Mouse (Mus musculus): ENCODE measurements around the gene Ifnar1. TPM values are rescaled to one million over a fixed set of nuclear protein-coding genes. Genes with fewer than 3 reads are reported as not detected.

Ifnar1 gene
- total and polyA plus RNA-seq, 3 experiments, result 16.2 to 103 (median 72.3) TPM

DNA sequence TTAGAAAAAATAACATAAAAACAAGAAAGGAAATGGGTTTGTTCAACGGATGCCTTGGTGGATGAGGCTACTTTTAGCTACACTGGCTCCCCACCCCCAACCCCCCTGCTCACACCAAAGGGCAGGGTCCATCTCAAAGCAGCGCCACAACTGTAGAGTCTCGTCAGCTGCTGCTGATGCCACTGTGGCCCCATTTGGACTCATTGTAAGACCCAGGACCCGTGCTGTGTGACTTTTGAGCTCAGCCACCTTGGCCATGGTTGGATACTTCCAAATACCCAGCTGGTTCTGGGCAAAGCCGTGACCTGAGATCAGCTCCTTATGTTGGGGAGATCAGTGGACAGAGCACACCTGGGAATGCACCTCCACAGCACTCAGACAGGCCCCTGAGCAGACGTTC, 28.1 kb downstream of the Ifnar1 start:
- Histone ChIP-seq H3K4me3 (ENCODE audit: low read depth, low read length) (no peak overlapping the region), H3K4me1 (ENCODE audit: insufficient read depth, low read depth, low read length) (peaks cover 23% of the 10 kb centered on the region), H3K9me3 (replicated peaks) (no peaks in the 10 kb centered on the region), H3K36me3 (replicated peaks) (peaks cover 21% of the 10 kb centered on the region), H3K27me3 (ENCODE audit: insufficient read depth, low read length) (no peaks in the 10 kb centered on the region)
- DNase-seq (ENCODE audit: low spot score), result no peak
- TF ChIP-seq CTCF (IDR thresholded peaks at IDR 0.05; ENCODE audit: low read depth, low read length) (no peak), POLR2AphosphoS5 (IDR thresholded peaks at IDR 0.05; ENCODE audit: insufficient replicate concordance, low read depth, low read length) (no peak)
- no peak for ATAC-seq (ENCODE audit: extremely low read depth, insufficient number of reproducible peaks, low FRiP score, poor library complexity, severe bottlenecking)

DNA sequence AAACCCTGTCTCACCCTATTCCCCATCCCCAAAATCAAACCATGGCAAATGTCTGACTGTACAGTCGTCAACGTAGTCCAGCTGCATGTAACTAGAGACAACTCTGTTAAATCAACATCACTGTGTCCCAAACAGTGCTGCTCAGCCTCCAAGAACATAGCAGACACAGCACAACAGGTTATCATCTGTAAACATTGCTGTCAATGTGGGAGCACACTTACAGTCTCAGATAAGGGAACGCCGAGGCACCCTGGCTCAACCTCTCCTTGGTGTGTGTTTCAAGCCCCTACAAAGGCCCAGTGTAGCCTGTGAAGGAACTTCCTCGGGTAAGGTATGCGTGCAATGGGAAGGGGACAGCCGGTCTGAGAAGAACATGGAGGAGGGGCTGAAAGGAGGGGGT, 32.0 kb downstream of the Ifnar1 start:
- DNase-seq (ENCODE audit: low spot score) (no peak), ATAC-seq (ENCODE audit: extremely low read depth, insufficient number of reproducible peaks, low FRiP score, poor library complexity, severe bottlenecking) (peak; percentile 1; the same call in 1 of the 2 replicates)
- Histone ChIP-seq H3K4me3 (ENCODE audit: low read depth, low read length) (no peak overlapping the region), H3K4me1 (ENCODE audit: insufficient read depth, low read depth, low read length) (peaks cover 24% of the 10 kb centered on the region), H3K27me3 (ENCODE audit: insufficient read depth, low read length) (peaks cover 2% of the 10 kb centered on the region; the same call in 1 of the 2 replicates), H3K9me3 (replicated peaks) (no peaks in the 10 kb centered on the region), H3K36me3 (replicated peaks) (no peaks in the 10 kb centered on the region)
- no peak for TF ChIP-seq CTCF (IDR thresholded peaks at IDR 0.05; ENCODE audit: low read depth, low read length)
- no peak for TF ChIP-seq TAL1 (conservative IDR thresholded peaks at IDR 0.05; ENCODE audit: low read depth, low read length)
- no peak for TF ChIP-seq GATA1 (IDR thresholded peaks at IDR 0.05; ENCODE audit: borderline replicate concordance, low read length)
- TF ChIP-seq GATA2 (IDR thresholded peaks at IDR 0.05; ENCODE audit: borderline replicate concordance, low read depth, low read length), result no peak
- no peak for TF ChIP-seq POLR2AphosphoS5 (IDR thresholded peaks at IDR 0.05; ENCODE audit: insufficient replicate concordance, low read depth, low read length)

DNA sequence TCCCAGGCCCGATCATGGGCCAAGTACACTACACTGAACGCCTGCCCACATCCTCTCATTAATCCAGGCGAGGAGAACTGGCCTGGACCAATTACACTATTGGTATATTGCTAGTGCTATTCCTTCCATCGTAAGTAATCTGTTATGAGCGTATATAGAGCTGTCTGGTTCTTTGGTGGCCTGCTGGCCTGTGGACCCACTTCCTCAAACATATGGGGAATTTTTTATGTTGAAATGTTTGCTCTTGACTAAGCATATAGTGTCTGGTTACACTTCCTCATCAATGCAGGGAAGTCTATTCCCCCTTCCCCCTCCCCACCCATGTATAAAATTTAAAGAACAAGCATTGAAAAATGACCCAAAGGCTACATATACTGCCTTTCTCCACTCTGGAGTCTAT, 37.0 kb downstream of the Ifnar1 start:
- DNase-seq (ENCODE audit: low spot score) (no peak), ATAC-seq (ENCODE audit: extremely low read depth, insufficient number of reproducible peaks, low FRiP score, poor library complexity, severe bottlenecking) (peak; percentile 58)
- Histone ChIP-seq H3K4me3 (ENCODE audit: low read depth, low read length) (no peak overlapping the region), H3K9me3 (replicated peaks) (peaks cover 5% of the 10 kb centered on the region), H3K36me3 (replicated peaks) (no peaks in the 10 kb centered on the region), H3K4me1 (ENCODE audit: insufficient read depth, low read depth, low read length) (peaks cover 54% of the 10 kb centered on the region), H3K27me3 (ENCODE audit: insufficient read depth, low read length) (peaks cover 2% of the 10 kb centered on the region; the same call in 1 of the 2 replicates)
- no peak for TF ChIP-seq POLR2AphosphoS5 (IDR thresholded peaks at IDR 0.05; ENCODE audit: insufficient replicate concordance, low read depth, low read length)
- TF ChIP-seq GATA2 (IDR thresholded peaks at IDR 0.05; ENCODE audit: borderline replicate concordance, low read depth, low read length), result no peak
- TF ChIP-seq GATA1 (IDR thresholded peaks at IDR 0.05; ENCODE audit: borderline replicate concordance, low read length), result no peak
- no peak for TF ChIP-seq CTCF (IDR thresholded peaks at IDR 0.05; ENCODE audit: low read depth, low read length)
- no peak for TF ChIP-seq TAL1 (conservative IDR thresholded peaks at IDR 0.05; ENCODE audit: low read depth, low read length)

DNA sequence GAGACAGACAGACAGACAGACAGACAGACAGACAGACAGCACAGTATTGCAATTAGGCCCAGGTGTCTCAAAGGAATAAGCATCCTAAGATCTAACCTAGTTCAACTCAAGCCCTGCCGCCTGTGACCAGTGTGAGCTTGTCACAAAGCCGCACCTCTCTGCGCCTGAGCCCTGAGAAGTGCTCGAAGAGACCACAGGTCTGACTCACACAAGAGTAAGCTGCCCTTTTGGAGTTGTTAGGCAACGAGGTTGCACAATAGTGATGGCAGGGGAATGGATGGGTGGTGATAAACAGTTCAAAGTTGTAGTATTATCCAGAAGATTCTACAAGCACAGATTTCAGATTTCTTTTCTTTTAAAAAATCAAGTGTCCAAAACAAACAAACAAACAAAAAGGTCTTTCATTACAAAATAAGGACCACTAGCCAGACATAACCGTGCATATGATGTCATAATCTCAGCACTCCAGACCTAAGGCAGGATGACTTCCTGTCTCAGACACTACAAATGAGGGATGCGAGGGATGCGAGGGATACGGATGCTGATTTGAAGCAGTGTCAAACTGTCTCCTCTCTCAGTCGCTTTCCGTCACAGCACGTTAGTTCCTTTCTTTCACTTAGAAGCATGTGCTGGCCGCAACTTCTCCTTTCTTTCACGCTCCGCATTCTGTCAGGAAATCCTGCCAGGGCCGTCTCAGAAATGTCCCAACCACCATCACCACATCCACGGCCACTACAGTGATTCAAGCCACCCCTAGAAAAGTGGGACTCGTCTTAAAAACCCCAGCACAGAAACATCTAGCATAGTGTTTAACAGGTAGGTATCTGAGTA, 37.7 kb downstream of the Ifnar1 start:
- H3K9me3 ChIP-seq (replicated peaks), result peaks cover 5% of the 10 kb centered on the region
- H3K4me3 ChIP-seq (ENCODE audit: low read depth, low read length), result no peak overlapping the region
- H3K36me3 ChIP-seq (replicated peaks), result no peaks in the 10 kb centered on the region
- H3K27me3 ChIP-seq (ENCODE audit: insufficient read depth, low read length), result peaks cover 2% of the 10 kb centered on the region; the same call in 1 of the 2 replicates
- DNase-seq (ENCODE audit: low spot score) (no peak), ATAC-seq (ENCODE audit: extremely low read depth, insufficient number of reproducible peaks, low FRiP score, poor library complexity, severe bottlenecking) (no peak)
- TF ChIP-seq GATA1 (IDR thresholded peaks at IDR 0.05; ENCODE audit: borderline replicate concordance, low read length) (no peak), TAL1 (conservative IDR thresholded peaks at IDR 0.05; ENCODE audit: low read depth, low read length) (no peak), CTCF (IDR thresholded peaks at IDR 0.05; ENCODE audit: low read depth, low read length) (no peak), GATA2 (IDR thresholded peaks at IDR 0.05; ENCODE audit: borderline replicate concordance, low read depth, low read length) (no peak), POLR2AphosphoS5 (IDR thresholded peaks at IDR 0.05; ENCODE audit: insufficient replicate concordance, low read depth, low read length) (no peak)
- peaks cover 55% of the 10 kb centered on the region for H3K4me1 ChIP-seq (ENCODE audit: insufficient read depth, low read depth, low read length)

DNA sequence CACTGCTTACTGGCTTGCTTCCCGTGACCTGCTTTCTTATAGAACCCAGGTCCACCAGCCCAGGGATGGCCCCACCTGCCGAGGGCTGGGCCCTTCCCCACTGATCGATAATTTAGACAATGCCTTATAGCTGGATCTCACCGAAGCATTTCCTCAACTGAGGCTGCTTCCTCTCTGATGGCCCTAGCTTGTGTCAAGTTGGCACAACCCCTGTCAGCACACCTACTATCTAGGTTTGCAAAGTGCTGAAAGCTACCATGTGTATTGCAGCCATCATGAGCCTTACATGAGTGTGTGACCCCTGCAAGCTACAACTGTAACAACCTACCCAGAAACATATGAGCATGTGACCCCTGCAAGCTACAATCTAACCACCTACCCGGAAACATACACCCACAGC, 39.2 kb downstream of the Ifnar1 start:
- peaks cover 65% of the 10 kb centered on the region for H3K4me1 ChIP-seq (ENCODE audit: insufficient read depth, low read depth, low read length)
- ATAC-seq (ENCODE audit: extremely low read depth, insufficient number of reproducible peaks, low FRiP score, poor library complexity, severe bottlenecking) (no peak), DNase-seq (ENCODE audit: low spot score) (no peak)
- no peak overlapping the region for H3K4me3 ChIP-seq (ENCODE audit: low read depth, low read length)
- no peaks in the 10 kb centered on the region for H3K36me3 ChIP-seq (replicated peaks)
- peaks cover 2% of the 10 kb centered on the region; the same call in 1 of the 2 replicates for H3K27me3 ChIP-seq (ENCODE audit: insufficient read depth, low read length)
- peaks cover 5% of the 10 kb centered on the region for H3K9me3 ChIP-seq (replicated peaks)
- TF ChIP-seq POLR2AphosphoS5 (IDR thresholded peaks at IDR 0.05; ENCODE audit: insufficient replicate concordance, low read depth, low read length) (no peak), TAL1 (conservative IDR thresholded peaks at IDR 0.05; ENCODE audit: low read depth, low read length) (no peak), GATA2 (IDR thresholded peaks at IDR 0.05; ENCODE audit: borderline replicate concordance, low read depth, low read length) (no peak), GATA1 (IDR thresholded peaks at IDR 0.05; ENCODE audit: borderline replicate concordance, low read length) (no peak), CTCF (IDR thresholded peaks at IDR 0.05; ENCODE audit: low read depth, low read length) (no peak)

DNA sequence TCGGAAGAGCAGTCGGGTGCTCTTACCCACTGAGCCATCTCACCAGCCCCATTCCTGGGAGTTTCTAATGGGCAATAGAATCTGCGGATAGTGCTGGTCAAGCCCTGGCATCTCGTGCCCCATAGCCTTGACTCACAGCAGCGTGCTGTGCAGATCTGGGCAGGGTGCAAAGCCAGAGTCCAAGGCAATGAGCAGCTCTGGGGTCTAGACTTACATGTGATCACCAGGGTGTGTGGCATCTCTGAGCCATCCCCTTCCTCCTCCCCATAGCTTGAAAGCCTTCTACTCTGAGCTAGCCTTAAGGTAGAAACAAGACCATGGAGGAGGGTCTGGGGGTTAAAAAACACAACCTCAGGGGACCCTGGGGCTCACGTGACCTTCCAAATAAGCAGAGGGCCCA, 41.2 kb downstream of the Ifnar1 start:
- TF ChIP-seq GATA1 (IDR thresholded peaks at IDR 0.05; ENCODE audit: borderline replicate concordance, low read length) (no peak), GATA2 (IDR thresholded peaks at IDR 0.05; ENCODE audit: borderline replicate concordance, low read depth, low read length) (no peak), POLR2AphosphoS5 (IDR thresholded peaks at IDR 0.05; ENCODE audit: insufficient replicate concordance, low read depth, low read length) (no peak), CTCF (IDR thresholded peaks at IDR 0.05; ENCODE audit: low read depth, low read length) (no peak), TAL1 (conservative IDR thresholded peaks at IDR 0.05; ENCODE audit: low read depth, low read length) (no peak)
- no peak for DNase-seq (ENCODE audit: low spot score)
- no peak for ATAC-seq (ENCODE audit: extremely low read depth, insufficient number of reproducible peaks, low FRiP score, poor library complexity, severe bottlenecking)
- no peaks in the 10 kb centered on the region for H3K36me3 ChIP-seq (replicated peaks)
- H3K9me3 ChIP-seq (replicated peaks), result peaks cover 5% of the 10 kb centered on the region
- no peak overlapping the region for H3K4me3 ChIP-seq (ENCODE audit: low read depth, low read length)
- peaks cover 64% of the 10 kb centered on the region for H3K4me1 ChIP-seq (ENCODE audit: insufficient read depth, low read depth, low read length)
- no peaks in the 10 kb centered on the region for H3K27me3 ChIP-seq (ENCODE audit: insufficient read depth, low read length)
